Comparison of ENCODE assay signal across 11 mouse cellular contexts in genomic region chr13:43235586-43235910, GRCm38 (mm10).
DNase-seq lines count a peak whose midpoint lies in the region; ATAC-seq lines count a peak whose summit lies in the region.
"Had no signal": no experiment of that assay in that cellular context is flagged by ENCODE, and none has a peak within 500 bp of the region (broad histone marks: within the 10 kb centered on the region; RNA-seq: fewer than 3 reads in every experiment).

No protein-coding gene starts in this region.

- H3K36me3 ChIP-seq in lung, embryonic 16.5 days (ENCODE audit: control insufficient read depth, insufficient read depth, low read length): no peaks in the 10 kb centered on the region
- H3K36me3 ChIP-seq in hindbrain, embryonic 15.5 days: no peaks in the 10 kb centered on the region
- H3K36me3 ChIP-seq in neural tube, embryonic 14.5 days (ENCODE audit: control insufficient read depth, insufficient read depth, low read length): no peaks in the 10 kb centered on the region
- H3K36me3 ChIP-seq: limb, embryonic 13.5 days had no signal

- H3K9me3 ChIP-seq in lung, embryonic 16.5 days (ENCODE audit: control insufficient read depth, low read length): no peaks in the 10 kb centered on the region
- no peaks in the 10 kb centered on the region for H3K9me3 ChIP-seq in hindbrain, embryonic 15.5 days
- H3K9me3 ChIP-seq in neural tube, embryonic 14.5 days (ENCODE audit: control insufficient read depth, low read length): no peaks in the 10 kb centered on the region
- H3K9me3 ChIP-seq: limb, embryonic 13.5 days had no signal

- no peak overlapping the region for H3K4me2 ChIP-seq in lung, embryonic 16.5 days (ENCODE audit: low read depth, low read length)
- no peak overlapping the region for H3K4me2 ChIP-seq in hindbrain, embryonic 15.5 days
- no peak overlapping the region for H3K4me2 ChIP-seq in neural tube, embryonic 14.5 days (ENCODE audit: low read depth, low read length)
- H3K4me2 ChIP-seq: limb, embryonic 13.5 days had no signal

- peak overlapping the region; percentile 56; the same call in 1 of the 2 replicates for H3K27ac ChIP-seq in lung, embryonic 16.5 days (ENCODE audit: low read length)
- peak overlapping the region; percentile 52 for H3K27ac ChIP-seq in hindbrain, embryonic 15.5 days (replicated peaks)
- peak overlapping the region; percentile 40; the same call in 1 of the 2 replicates for H3K27ac ChIP-seq in neural tube, embryonic 14.5 days (ENCODE audit: low read depth, low read length)
- H3K27ac ChIP-seq: limb, embryonic 13.5 days had no signal

- 0 out of 2 replicates have a peak, but pooled peaks have one; percentile 22 for ATAC-seq in frontal cortex, adult (ENCODE audit: low TSS enrichment)
- no peak for ATAC-seq in lung, embryonic 16.5 days (ENCODE audit: low read depth)
- ATAC-seq in hindbrain, embryonic 15.5 days (ENCODE audit: low FRiP score, low read depth): no peak
- peak; percentile 32; the same call in 1 of the 2 replicates for ATAC-seq in neural tube, embryonic 14.5 days (ENCODE audit: low read depth)

- WGBS in lung, embryonic 16.5 days: 37% methylated on average over 3 of the region's 3 CpGs
- WGBS in hindbrain, embryonic 15.5 days: 80% methylated on average over 3 of the region's 3 CpGs
- 82% methylated on average over 3 of the region's 3 CpGs for WGBS in neural tube, embryonic 14.5 days

- no peaks in the 10 kb centered on the region for H3K27me3 ChIP-seq in lung, embryonic 16.5 days (ENCODE audit: control insufficient read depth, insufficient read depth, low read depth, low read length)
- no peaks in the 10 kb centered on the region for H3K27me3 ChIP-seq in hindbrain, embryonic 15.5 days
- H3K27me3 ChIP-seq in neural tube, embryonic 14.5 days (ENCODE audit: control insufficient read depth, insufficient read depth, low read length): no peaks in the 10 kb centered on the region
- H3K27me3 ChIP-seq: limb, embryonic 13.5 days had no signal

- H3K4me1 ChIP-seq in lung, embryonic 16.5 days (replicated peaks; ENCODE audit: control insufficient read depth, insufficient read depth, low read length): peaks cover 55% of the 10 kb centered on the region
- H3K4me1 ChIP-seq in hindbrain, embryonic 15.5 days (replicated peaks): peaks cover 34% of the 10 kb centered on the region
- H3K4me1 ChIP-seq in neural tube, embryonic 14.5 days (ENCODE audit: control insufficient read depth, insufficient read depth, low read length): peaks cover 16% of the 10 kb centered on the region

- no peak for DNase-seq in frontal cortex, postnatal 36 days (ENCODE audit: low spot score in 2 of 2)
- no peak for DNase-seq in lung, adult 18-20 months
- DNase-seq in spleen, postnatal 36 days (ENCODE audit: low spot score in 2 of 2): no peak
- DNase-seq in frontal cortex, postnatal 14 days (ENCODE audit: low spot score in 2 of 2): no peak
- DNase-seq: kidney, adult 11 months; thymus, adult 2 months had no signal

- H3K4me3 ChIP-seq in lung, embryonic 16.5 days (ENCODE audit: low read length): no peak overlapping the region
- H3K4me3 ChIP-seq in hindbrain, embryonic 15.5 days: no peak overlapping the region
- H3K4me3 ChIP-seq in neural tube, embryonic 14.5 days (ENCODE audit: low read depth, low read length): no peak overlapping the region
- H3K4me3 ChIP-seq: limb, embryonic 13.5 days had no signal

- H3K9ac ChIP-seq in lung, embryonic 16.5 days (ENCODE audit: low read length): no peak overlapping the region
- no peak overlapping the region for H3K9ac ChIP-seq in hindbrain, embryonic 15.5 days
- H3K9ac ChIP-seq in neural tube, embryonic 14.5 days (replicated peaks; ENCODE audit: low read depth, low read length): no peak overlapping the region
- H3K9ac ChIP-seq: limb, embryonic 13.5 days had no signal

Comparison
In these comparisons a context has a peak if more than half of its experiments do, and no peak if none do; other contexts are left out.
1. ATAC-seq: peak in frontal cortex, adult (single experiment) and neural tube, embryonic 14.5 days (single experiment); none in lung, embryonic 16.5 days (single experiment) and hindbrain, embryonic 15.5 days (single experiment).
2. Peak in every context shown above with its lines, with median percentiles within 50 percentile points of each other: H3K27ac ChIP-seq.